Mouse (Mus musculus): ENCODE data around the gene Ercc8. TPM values are rescaled to one million over a fixed set of nuclear protein-coding genes. Genes with fewer than 3 reads are reported as not detected.

Ercc8 gene
- 33.3 and 33.5 TPM in 2 replicates for polyA plus RNA-seq (2015; fragmentation: Nextera tagmentation; extraction: Ambion mirVana)

GRCm38 (mm10) chr13:108158465-108159240 lies at the start of gene Ercc8, which contains the start of gene Ndufaf2:
Gene Ercc8, plus strand, starts transcription at chr13:108158731.
Gene Ndufaf2, minus strand, starts transcription at chr13:108158623.
- Histone ChIP-seq H3K27ac (ENCODE audit: low read length) (no peak within 1 kb of the TSS; the same call in 1 of the 2 replicates), H3K27me3 (replicated peaks; ENCODE audit: control insufficient read depth, insufficient read depth, low read length) (no peaks in the 10 kb centered on the region), H3K9me3 (ENCODE audit: control insufficient read depth, low read length) (no peaks in the 10 kb centered on the region), H3K4me3 (replicated peaks; ENCODE audit: low read length) (peak within 1 kb of the TSS; percentile 91), H3K9ac (replicated peaks; ENCODE audit: low read depth, low read length) (peak within 1 kb of the TSS; percentile 57), H3K36me3 (ENCODE audit: control insufficient read depth, insufficient read depth) (peaks cover 3% of the 10 kb centered on the region; the same call in 1 of the 2 replicates), H3K4me1 (replicated peaks; ENCODE audit: control insufficient read depth, insufficient read depth, low read length) (peaks cover 14% of the 10 kb centered on the region), H3K4me2 (ENCODE audit: low read length) (peak within 1 kb of the TSS; percentile 96)
- ATAC-seq, result peak; percentile 99
- under 1% methylated on average over 47 of the region's 47 CpGs for WGBS

GRCm38 (mm10) chr13:108110929-108111328 lies 47.6 kb upstream of the Ercc8 start:
- Histone ChIP-seq H3K36me3 (ENCODE audit: control insufficient read depth, insufficient read depth) (no peaks in the 10 kb centered on the region), H3K4me2 (ENCODE audit: low read length) (no peak overlapping the region), H3K9ac (replicated peaks; ENCODE audit: low read depth, low read length) (no peak overlapping the region), H3K4me3 (replicated peaks; ENCODE audit: low read length) (no peak overlapping the region), H3K9me3 (ENCODE audit: control insufficient read depth, low read length) (no peaks in the 10 kb centered on the region), H3K27me3 (replicated peaks; ENCODE audit: control insufficient read depth, insufficient read depth, low read length) (no peaks in the 10 kb centered on the region), H3K27ac (ENCODE audit: low read length) (no peak overlapping the region), H3K4me1 (replicated peaks; ENCODE audit: control insufficient read depth, insufficient read depth, low read length) (peaks cover 10% of the 10 kb centered on the region)
- 90% methylated on average over 6 of the region's 6 CpGs for WGBS
- ATAC-seq, result no peak

- H3K9ac ChIP-seq (replicated peaks; ENCODE audit: low read depth, low read length), result no peak overlapping the region
- H3K36me3 ChIP-seq (ENCODE audit: control insufficient read depth, insufficient read depth), result no peaks in the 10 kb centered on the region
- H3K27me3 ChIP-seq (replicated peaks; ENCODE audit: control insufficient read depth, insufficient read depth, low read length), result no peaks in the 10 kb centered on the region
- no peak overlapping the region for H3K4me2 ChIP-seq (ENCODE audit: low read length)
- WGBS, result 67% methylated on average over 5 of the region's 5 CpGs
- H3K27ac ChIP-seq (ENCODE audit: low read length), result no peak overlapping the region
- peaks cover 10% of the 10 kb centered on the region for H3K4me1 ChIP-seq (replicated peaks; ENCODE audit: control insufficient read depth, insufficient read depth, low read length)
- no peak overlapping the region for H3K4me3 ChIP-seq (replicated peaks; ENCODE audit: low read length)
- ATAC-seq, result no peak
- no peaks in the 10 kb centered on the region for H3K9me3 ChIP-seq (ENCODE audit: control insufficient read depth, low read length)
Observed at GRCm38 (mm10) chr13:108113536-108113935, 45.0 kb upstream of the Ercc8 start.

GRCm38 (mm10) chr13:108114257-108114656 lies 44.3 kb upstream of the Ercc8 start:
- no peak for ATAC-seq
- no peak overlapping the region for H3K4me3 ChIP-seq (replicated peaks; ENCODE audit: low read length)
- H3K4me1 ChIP-seq (replicated peaks; ENCODE audit: control insufficient read depth, insufficient read depth, low read length), result peaks cover 10% of the 10 kb centered on the region
- H3K9me3 ChIP-seq (ENCODE audit: control insufficient read depth, low read length), result no peaks in the 10 kb centered on the region
- no peaks in the 10 kb centered on the region for H3K27me3 ChIP-seq (replicated peaks; ENCODE audit: control insufficient read depth, insufficient read depth, low read length)
- no peak overlapping the region for H3K9ac ChIP-seq (replicated peaks; ENCODE audit: low read depth, low read length)
- WGBS, result 38% methylated on average over 3 of the region's 3 CpGs
- H3K36me3 ChIP-seq (ENCODE audit: control insufficient read depth, insufficient read depth), result no peaks in the 10 kb centered on the region
- no peak overlapping the region for H3K4me2 ChIP-seq (ENCODE audit: low read length)
- no peak overlapping the region for H3K27ac ChIP-seq (ENCODE audit: low read length)

- H3K4me1 ChIP-seq (replicated peaks; ENCODE audit: control insufficient read depth, insufficient read depth, low read length), result peaks cover 11% of the 10 kb centered on the region
- ATAC-seq, result no peak
- H3K27me3 ChIP-seq (replicated peaks; ENCODE audit: control insufficient read depth, insufficient read depth, low read length), result no peaks in the 10 kb centered on the region
- no peaks in the 10 kb centered on the region for H3K36me3 ChIP-seq (ENCODE audit: control insufficient read depth, insufficient read depth)
- no peak overlapping the region for H3K4me3 ChIP-seq (replicated peaks; ENCODE audit: low read length)
- H3K4me2 ChIP-seq (ENCODE audit: low read length), result no peak overlapping the region
- no peaks in the 10 kb centered on the region for H3K9me3 ChIP-seq (ENCODE audit: control insufficient read depth, low read length)
- no peak overlapping the region for H3K9ac ChIP-seq (replicated peaks; ENCODE audit: low read depth, low read length)
- H3K27ac ChIP-seq (ENCODE audit: low read length), result no peak overlapping the region
Observed at GRCm38 (mm10) chr13:108117654-108118053, 40.9 kb upstream of the Ercc8 start.

- H3K4me3 ChIP-seq (replicated peaks; ENCODE audit: low read length), result no peak overlapping the region
- no peaks in the 10 kb centered on the region for H3K36me3 ChIP-seq (ENCODE audit: control insufficient read depth, insufficient read depth)
- H3K4me1 ChIP-seq (replicated peaks; ENCODE audit: control insufficient read depth, insufficient read depth, low read length), result peaks cover 16% of the 10 kb centered on the region
- no peaks in the 10 kb centered on the region for H3K9me3 ChIP-seq (ENCODE audit: control insufficient read depth, low read length)
- H3K27me3 ChIP-seq (replicated peaks; ENCODE audit: control insufficient read depth, insufficient read depth, low read length), result no peaks in the 10 kb centered on the region
- no peak overlapping the region for H3K27ac ChIP-seq (ENCODE audit: low read length)
- no peak overlapping the region for H3K4me2 ChIP-seq (ENCODE audit: low read length)
- WGBS, result 86% methylated on average over 1 of the region's 1 CpGs
- ATAC-seq, result no peak
- no peak overlapping the region for H3K9ac ChIP-seq (replicated peaks; ENCODE audit: low read depth, low read length)
Observed at GRCm38 (mm10) chr13:108118188-108118587, 40.3 kb upstream of the Ercc8 start.

- WGBS, result 84% methylated on average over 9 of the region's 9 CpGs
Observed at GRCm38 (mm10) chr13:108119411-108120310, 38.9 kb upstream of the Ercc8 start.

GRCm38 (mm10) chr13:108123109-108123723 lies 35.3 kb upstream of the Ercc8 start:
- Histone ChIP-seq H3K4me1 (replicated peaks; ENCODE audit: control insufficient read depth, insufficient read depth, low read length) (peaks cover 11% of the 10 kb centered on the region), H3K36me3 (ENCODE audit: control insufficient read depth, insufficient read depth) (no peaks in the 10 kb centered on the region), H3K9me3 (ENCODE audit: control insufficient read depth, low read length) (no peaks in the 10 kb centered on the region), H3K27ac (ENCODE audit: low read length) (peak overlapping the region; percentile 41), H3K4me3 (replicated peaks; ENCODE audit: low read length) (0 out of 2 replicates have a peak overlapping the region, but pooled peaks have one; percentile 9), H3K27me3 (replicated peaks; ENCODE audit: control insufficient read depth, insufficient read depth, low read length) (no peaks in the 10 kb centered on the region), H3K4me2 (ENCODE audit: low read length) (peak overlapping the region; percentile 29), H3K9ac (replicated peaks; ENCODE audit: low read depth, low read length) (peak overlapping the region; percentile 22; the same call in 1 of the 2 replicates)
- peak; percentile 63 for ATAC-seq
- 14% methylated on average over 15 of the region's 15 CpGs for WGBS

More at GRCm38 (mm10) chr13:108119411-108120310, 38.9 kb upstream of the Ercc8 start:
- Histone ChIP-seq H3K9me3 (ENCODE audit: control insufficient read depth, low read length) (no peaks in the 10 kb centered on the region), H3K4me3 (replicated peaks; ENCODE audit: low read length) (no peak overlapping the region), H3K9ac (replicated peaks; ENCODE audit: low read depth, low read length) (no peak overlapping the region), H3K4me1 (replicated peaks; ENCODE audit: control insufficient read depth, insufficient read depth, low read length) (peaks cover 13% of the 10 kb centered on the region), H3K36me3 (ENCODE audit: control insufficient read depth, insufficient read depth) (no peaks in the 10 kb centered on the region), H3K27me3 (replicated peaks; ENCODE audit: control insufficient read depth, insufficient read depth, low read length) (no peaks in the 10 kb centered on the region), H3K4me2 (ENCODE audit: low read length) (no peak overlapping the region), H3K27ac (ENCODE audit: low read length) (no peak overlapping the region)
- ATAC-seq, result no peak

GRCm38 (mm10) chr13:108124096-108124495 lies 34.4 kb upstream of the Ercc8 start:
- Histone ChIP-seq H3K27me3 (replicated peaks; ENCODE audit: control insufficient read depth, insufficient read depth, low read length) (no peaks in the 10 kb centered on the region), H3K36me3 (ENCODE audit: control insufficient read depth, insufficient read depth) (no peaks in the 10 kb centered on the region), H3K9me3 (ENCODE audit: control insufficient read depth, low read length) (no peaks in the 10 kb centered on the region), H3K9ac (replicated peaks; ENCODE audit: low read depth, low read length) (no peak overlapping the region), H3K4me1 (replicated peaks; ENCODE audit: control insufficient read depth, insufficient read depth, low read length) (peaks cover 14% of the 10 kb centered on the region), H3K27ac (ENCODE audit: low read length) (no peak overlapping the region), H3K4me2 (ENCODE audit: low read length) (no peak overlapping the region), H3K4me3 (replicated peaks; ENCODE audit: low read length) (no peak overlapping the region)
- ATAC-seq, result no peak
- WGBS, result 74% methylated on average over 11 of the region's 11 CpGs

Data from forebrain, embryonic 16.5 days (tissue).